Mouse (Mus musculus) bone marrow, adult 2 months (tissue): ENCODE data around the gene Abcd3.
"Not testable (repeated sequence)": the region's sequence is repeated elsewhere in the genome, so short reads cannot be mapped to it uniquely, and the experiment has no call there.

Experiments
- CTCF ChIP-seq: fragments of 200-500 bp; IDR thresholded peaks from 2 replicates; pipeline ENCODE4 v1.5.1; 2011; ENCODE audit warnings: low read length, control low read depth; ENCODE audit not compliant: control insufficient read depth, insufficient read depth
- POLR2A ChIP-seq: fragments of 200-500 bp; IDR thresholded peaks from 2 replicates; pipeline ENCODE4 v1.6.1; 2011; ENCODE audit warnings: low read depth, mild to moderate bottlenecking, control low read depth, low read length, borderline replicate concordance; ENCODE audit not compliant: control insufficient read depth

GRCm38 (mm10) chr3:121754319-121755090, 60.6 kb downstream of the Abcd3 start:
- not testable (repeated sequence) for TF ChIP-seq POLR2A, CTCF
